Mouse (Mus musculus): Measurements from ENCODE around the gene Aebp2. TPM values are rescaled to one million over a fixed set of nuclear protein-coding genes. Genes with fewer than 3 reads are reported as not detected.

Gene Aebp2
- polyA plus RNA-seq, 1 experiment from 2014 or later = 9.4 TPM

GRCm38 (mm10) chr6:140701259-140701658 is 78.8 kb downstream of the Aebp2 start:
- Histone ChIP-seq H3K9ac (replicated peaks; ENCODE audit: low read length) (no peak overlapping the region), H3K4me1 (ENCODE audit: insufficient read depth, low read length) (no peaks in the 10 kb centered on the region), H3K9me3 (ENCODE audit: low read length) (peaks cover 4% of the 10 kb centered on the region), H3K4me3 (ENCODE audit: low read length) (no peak overlapping the region), H3K4me2 (replicated peaks; ENCODE audit: low read depth, low read length) (no peak overlapping the region), H3K27me3 (ENCODE audit: insufficient read depth, low read length) (no peaks in the 10 kb centered on the region), H3K36me3 (ENCODE audit: insufficient read depth, low read length) (0 out of 2 replicates have a peak, but pooled peaks cover 3% of the 10 kb centered on the region), H3K27ac (ENCODE audit: low read length) (no peak overlapping the region)
- WGBS = 56% methylated on average over 6 of the region's 6 CpGs
- ATAC-seq (ENCODE audit: low FRiP score, low TSS enrichment) = no peak

- Histone ChIP-seq H3K27ac (ENCODE audit: low read length) (no peak overlapping the region), H3K27me3 (ENCODE audit: insufficient read depth, low read length) (no peaks in the 10 kb centered on the region), H3K4me1 (ENCODE audit: insufficient read depth, low read length) (peaks cover 16% of the 10 kb centered on the region), H3K9ac (replicated peaks; ENCODE audit: low read length) (no peak overlapping the region), H3K9me3 (ENCODE audit: low read length) (peaks cover 4% of the 10 kb centered on the region), H3K4me2 (replicated peaks; ENCODE audit: low read depth, low read length) (no peak overlapping the region), H3K4me3 (ENCODE audit: low read length) (no peak overlapping the region), H3K36me3 (ENCODE audit: insufficient read depth, low read length) (0 out of 2 replicates have a peak, but pooled peaks cover 3% of the 10 kb centered on the region)
- ATAC-seq (ENCODE audit: low FRiP score, low TSS enrichment) = no peak
- 45% methylated on average over 10 of the region's 10 CpGs for WGBS
Observed at GRCm38 (mm10) chr6:140705132-140705531, 82.7 kb downstream of the Aebp2 start.

GRCm38 (mm10) chr6:140706056-140706455 is 83.6 kb downstream of the Aebp2 start:
- 92% methylated on average over 5 of the region's 5 CpGs for WGBS
- H3K4me2 ChIP-seq (replicated peaks; ENCODE audit: low read depth, low read length) = no peak overlapping the region
- no peak overlapping the region for H3K4me3 ChIP-seq (ENCODE audit: low read length)
- no peak overlapping the region for H3K27ac ChIP-seq (ENCODE audit: low read length)
- H3K9ac ChIP-seq (replicated peaks; ENCODE audit: low read length) = no peak overlapping the region
- H3K36me3 ChIP-seq (ENCODE audit: insufficient read depth, low read length) = 0 out of 2 replicates have a peak, but pooled peaks cover 3% of the 10 kb centered on the region
- peaks cover 16% of the 10 kb centered on the region for H3K4me1 ChIP-seq (ENCODE audit: insufficient read depth, low read length)
- peaks cover 4% of the 10 kb centered on the region for H3K9me3 ChIP-seq (ENCODE audit: low read length)
- no peaks in the 10 kb centered on the region for H3K27me3 ChIP-seq (ENCODE audit: insufficient read depth, low read length)
- ATAC-seq (ENCODE audit: low FRiP score, low TSS enrichment) = no peak

GRCm38 (mm10) chr6:140708059-140708458 is 85.6 kb downstream of the Aebp2 start:
- H3K9ac ChIP-seq (replicated peaks; ENCODE audit: low read length) = no peak overlapping the region
- no peak overlapping the region for H3K4me3 ChIP-seq (ENCODE audit: low read length)
- WGBS = 26% methylated on average over 10 of the region's 10 CpGs
- H3K4me1 ChIP-seq (ENCODE audit: insufficient read depth, low read length) = peaks cover 16% of the 10 kb centered on the region
- H3K36me3 ChIP-seq (ENCODE audit: insufficient read depth, low read length) = 0 out of 2 replicates have a peak, but pooled peaks cover 3% of the 10 kb centered on the region
- H3K9me3 ChIP-seq (ENCODE audit: low read length) = peaks cover 4% of the 10 kb centered on the region
- H3K4me2 ChIP-seq (replicated peaks; ENCODE audit: low read depth, low read length) = no peak overlapping the region
- H3K27ac ChIP-seq (ENCODE audit: low read length) = no peak overlapping the region
- ATAC-seq (ENCODE audit: low FRiP score, low TSS enrichment) = no peak
- H3K27me3 ChIP-seq (ENCODE audit: insufficient read depth, low read length) = no peaks in the 10 kb centered on the region

- H3K36me3 ChIP-seq (ENCODE audit: insufficient read depth, low read length) = 0 out of 2 replicates have a peak, but pooled peaks cover 3% of the 10 kb centered on the region
- no peak overlapping the region for H3K4me3 ChIP-seq (ENCODE audit: low read length)
- no peaks in the 10 kb centered on the region; the same call in 1 of the 2 replicates for H3K27me3 ChIP-seq (ENCODE audit: insufficient read depth, low read length)
- no peak overlapping the region for H3K9ac ChIP-seq (replicated peaks; ENCODE audit: low read length)
- peaks cover 16% of the 10 kb centered on the region for H3K4me1 ChIP-seq (ENCODE audit: insufficient read depth, low read length)
- H3K9me3 ChIP-seq (ENCODE audit: low read length) = peaks cover 4% of the 10 kb centered on the region
- 63% methylated on average over 6 of the region's 6 CpGs for WGBS
- H3K27ac ChIP-seq (ENCODE audit: low read length) = no peak overlapping the region
- H3K4me2 ChIP-seq (replicated peaks; ENCODE audit: low read depth, low read length) = no peak overlapping the region
- peak; percentile 57; the same call in 1 of the 2 replicates for ATAC-seq (ENCODE audit: low FRiP score, low TSS enrichment)
Observed at GRCm38 (mm10) chr6:140709415-140710107, 87.1 kb downstream of the Aebp2 start.

GRCm38 (mm10) chr6:140712754-140713153 is 90.3 kb downstream of the Aebp2 start:
- ATAC-seq (ENCODE audit: low FRiP score, low TSS enrichment) = no peak
- no peaks in the 10 kb centered on the region; the same call in 1 of the 2 replicates for H3K27me3 ChIP-seq (ENCODE audit: insufficient read depth, low read length)
- no peak overlapping the region for H3K27ac ChIP-seq (ENCODE audit: low read length)
- H3K36me3 ChIP-seq (ENCODE audit: insufficient read depth, low read length) = no peaks in the 10 kb centered on the region
- H3K4me3 ChIP-seq (ENCODE audit: low read length) = no peak overlapping the region
- H3K4me2 ChIP-seq (replicated peaks; ENCODE audit: low read depth, low read length) = no peak overlapping the region
- H3K9ac ChIP-seq (replicated peaks; ENCODE audit: low read length) = no peak overlapping the region
- H3K4me1 ChIP-seq (ENCODE audit: insufficient read depth, low read length) = peaks cover 11% of the 10 kb centered on the region
- 5% methylated on average over 11 of the region's 11 CpGs for WGBS
- H3K9me3 ChIP-seq (ENCODE audit: low read length) = no peaks in the 10 kb centered on the region

- H3K4me2 ChIP-seq (replicated peaks; ENCODE audit: low read depth, low read length) = no peak overlapping the region
- no peaks in the 10 kb centered on the region for H3K9me3 ChIP-seq (ENCODE audit: low read length)
- 20% methylated on average over 10 of the region's 10 CpGs for WGBS
- peak; percentile 57 for ATAC-seq (ENCODE audit: low FRiP score, low TSS enrichment)
- H3K4me3 ChIP-seq (ENCODE audit: low read length) = no peak overlapping the region
- H3K27me3 ChIP-seq (ENCODE audit: insufficient read depth, low read length) = no peaks in the 10 kb centered on the region; the same call in 1 of the 2 replicates
- H3K9ac ChIP-seq (replicated peaks; ENCODE audit: low read length) = no peak overlapping the region
- H3K27ac ChIP-seq (ENCODE audit: low read length) = no peak overlapping the region
- no peaks in the 10 kb centered on the region for H3K36me3 ChIP-seq (ENCODE audit: insufficient read depth, low read length)
- H3K4me1 ChIP-seq (ENCODE audit: insufficient read depth, low read length) = no peaks in the 10 kb centered on the region
Observed at GRCm38 (mm10) chr6:140714905-140715365, 92.5 kb downstream of the Aebp2 start.

- ATAC-seq (ENCODE audit: low FRiP score, low TSS enrichment) = no peak
- H3K4me2 ChIP-seq (replicated peaks; ENCODE audit: low read depth, low read length) = no peak overlapping the region
- H3K9me3 ChIP-seq (ENCODE audit: low read length) = no peaks in the 10 kb centered on the region
- H3K36me3 ChIP-seq (ENCODE audit: insufficient read depth, low read length) = no peaks in the 10 kb centered on the region
- no peaks in the 10 kb centered on the region for H3K27me3 ChIP-seq (ENCODE audit: insufficient read depth, low read length)
- no peak overlapping the region for H3K4me3 ChIP-seq (ENCODE audit: low read length)
- no peak overlapping the region for H3K9ac ChIP-seq (replicated peaks; ENCODE audit: low read length)
- no peak overlapping the region for H3K27ac ChIP-seq (ENCODE audit: low read length)
- WGBS = 69% methylated on average over 10 of the region's 10 CpGs
- H3K4me1 ChIP-seq (ENCODE audit: insufficient read depth, low read length) = 0 out of 2 replicates have a peak, but pooled peaks cover 3% of the 10 kb centered on the region
Observed at GRCm38 (mm10) chr6:140722058-140722457, 99.6 kb downstream of the Aebp2 start.
